Mouse (Mus musculus): ENCODE measurements around the gene Gm9837. TPM values are rescaled to one million over a fixed set of nuclear protein-coding genes. Genes with fewer than 3 reads are reported as not detected.

Gene Gm9837
- total and polyA plus RNA-seq, 2 experiments, result not detected

DNA sequence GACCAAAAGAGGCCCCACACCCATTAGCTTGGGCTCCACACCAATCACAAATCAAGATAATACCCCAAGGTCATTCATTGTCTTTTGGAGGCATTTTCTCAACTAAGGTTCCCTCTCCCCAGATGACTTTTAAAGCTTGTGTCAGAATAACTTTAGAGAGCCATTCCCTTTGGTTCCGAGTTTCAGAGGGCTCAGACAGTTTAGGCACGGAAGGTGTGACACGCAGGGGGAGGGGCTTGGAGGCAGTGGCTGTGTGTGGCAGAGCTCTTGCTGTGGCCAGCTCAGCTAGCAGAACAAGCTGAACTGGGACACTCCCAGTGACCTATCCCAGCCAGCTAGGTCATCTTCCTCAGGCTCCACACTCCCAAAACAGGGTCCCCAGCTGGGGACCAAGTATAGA is 38.3 kb upstream of the Gm9837 start:
- Histone ChIP-seq H3K27me3 (ENCODE audit: control insufficient read depth, insufficient read depth, low read length) (no peaks in the 10 kb centered on the region), H3K27ac (replicated peaks; ENCODE audit: insufficient read depth, low read depth, low read length) (no peak overlapping the region), H3K4me3 (ENCODE audit: insufficient read depth, low read depth, low read length) (no peak overlapping the region), H3K4me1 (ENCODE audit: control insufficient read depth, insufficient read depth, low read length) (no peaks in the 10 kb centered on the region), H3K79me2 (ENCODE audit: control insufficient read depth, insufficient read depth, low read length) (no peaks in the 10 kb centered on the region), H3K36me3 (ENCODE audit: control insufficient read depth, insufficient read depth, low read length) (no peaks in the 10 kb centered on the region), H3K9ac (ENCODE audit: low read depth, low read length) (no peak overlapping the region)
- 71% methylated on average over 3 of the region's 3 CpGs for WGBS
- no peak for TF ChIP-seq CTCF (IDR thresholded peaks at IDR 0.05; ENCODE audit: low read depth, low read length)
- TF ChIP-seq POLR2A (IDR thresholded peaks at IDR 0.05; ENCODE audit: extremely low read depth, insufficient read depth, low read length), result no peak
- DNase-seq (ENCODE audit: extremely low read depth, low read depth, low spot score), result no peak

DNA sequence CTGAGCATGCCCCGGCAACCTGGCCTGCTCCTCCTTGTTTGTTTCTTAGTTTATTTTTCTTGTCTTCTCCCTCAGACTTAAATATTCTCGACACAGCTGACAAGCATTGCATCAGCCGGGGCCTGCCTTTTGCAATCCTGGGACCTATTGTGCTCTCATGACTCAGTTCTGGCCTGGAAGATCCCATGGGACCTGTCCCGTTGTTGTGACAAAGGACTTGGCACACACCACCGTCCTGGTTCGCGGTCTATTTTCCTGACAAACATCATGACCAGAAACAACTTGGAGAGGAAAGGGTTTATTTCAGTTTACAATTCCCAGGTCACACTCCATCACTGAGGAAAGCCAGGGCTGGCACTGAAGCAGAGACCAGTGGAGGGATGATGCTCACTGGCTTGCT is 37.9 kb upstream of the Gm9837 start:
- no peaks in the 10 kb centered on the region for H3K79me2 ChIP-seq (ENCODE audit: control insufficient read depth, insufficient read depth, low read length)
- no peak for TF ChIP-seq POLR2A (IDR thresholded peaks at IDR 0.05; ENCODE audit: extremely low read depth, insufficient read depth, low read length)
- TF ChIP-seq CTCF (IDR thresholded peaks at IDR 0.05; ENCODE audit: low read depth, low read length), result no peak
- DNase-seq (ENCODE audit: extremely low read depth, low read depth, low spot score), result no peak
- no peak overlapping the region for H3K9ac ChIP-seq (ENCODE audit: low read depth, low read length)
- WGBS, result 47% methylated on average over 7 of the region's 7 CpGs
- H3K27ac ChIP-seq (replicated peaks; ENCODE audit: insufficient read depth, low read depth, low read length), result no peak overlapping the region
- H3K36me3 ChIP-seq (ENCODE audit: control insufficient read depth, insufficient read depth, low read length), result no peaks in the 10 kb centered on the region
- H3K4me3 ChIP-seq (ENCODE audit: insufficient read depth, low read depth, low read length), result no peak overlapping the region
- H3K4me1 ChIP-seq (ENCODE audit: control insufficient read depth, insufficient read depth, low read length), result no peaks in the 10 kb centered on the region
- no peaks in the 10 kb centered on the region for H3K27me3 ChIP-seq (ENCODE audit: control insufficient read depth, insufficient read depth, low read length)

DNA sequence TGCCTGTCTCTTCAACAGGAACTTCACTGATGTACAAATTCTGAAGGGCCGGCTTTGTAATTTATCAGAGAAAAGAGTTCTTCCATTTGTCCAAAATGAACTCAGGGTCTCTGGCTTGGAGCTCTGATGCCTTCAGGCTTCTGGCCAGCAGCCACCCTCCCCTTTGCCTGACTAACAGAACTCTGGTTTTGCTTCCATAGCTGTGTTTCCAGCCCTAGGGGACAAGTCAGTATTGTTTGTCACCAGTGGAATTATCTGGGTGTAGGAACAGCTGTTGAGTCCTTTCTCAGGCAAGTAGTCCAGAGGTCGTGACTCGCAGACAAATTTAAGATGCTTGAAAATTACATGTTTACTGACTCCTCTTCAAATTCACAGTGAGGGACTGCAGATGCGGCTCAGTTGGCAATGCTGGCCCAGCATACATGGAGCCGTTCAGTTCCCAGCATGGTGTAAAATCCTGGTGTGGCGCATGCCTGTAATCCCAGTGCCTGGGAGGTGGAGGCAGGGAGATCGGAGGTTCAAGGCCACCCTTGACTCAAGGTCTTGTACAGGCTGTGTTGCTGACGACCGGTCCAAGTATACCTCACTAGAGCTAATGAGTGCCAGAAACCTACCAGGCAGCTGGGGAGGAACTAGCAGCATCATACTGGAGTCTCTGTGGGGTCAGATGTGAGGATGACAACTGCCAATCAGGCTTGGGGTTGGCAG is 37.0 kb upstream of the Gm9837 start:
- no peak overlapping the region for H3K4me3 ChIP-seq (ENCODE audit: insufficient read depth, low read depth, low read length)
- TF ChIP-seq POLR2A (IDR thresholded peaks at IDR 0.05; ENCODE audit: extremely low read depth, insufficient read depth, low read length), result no peak
- no peak for TF ChIP-seq CTCF (IDR thresholded peaks at IDR 0.05; ENCODE audit: low read depth, low read length)
- WGBS, result 90% methylated on average over 9 of the region's 9 CpGs
- no peaks in the 10 kb centered on the region for H3K4me1 ChIP-seq (ENCODE audit: control insufficient read depth, insufficient read depth, low read length)
- no peaks in the 10 kb centered on the region for H3K36me3 ChIP-seq (ENCODE audit: control insufficient read depth, insufficient read depth, low read length)
- no peaks in the 10 kb centered on the region for H3K79me2 ChIP-seq (ENCODE audit: control insufficient read depth, insufficient read depth, low read length)
- H3K9ac ChIP-seq (ENCODE audit: low read depth, low read length), result no peak overlapping the region
- H3K27ac ChIP-seq (replicated peaks; ENCODE audit: insufficient read depth, low read depth, low read length), result no peak overlapping the region
- H3K27me3 ChIP-seq (ENCODE audit: control insufficient read depth, insufficient read depth, low read length), result no peaks in the 10 kb centered on the region
- DNase-seq (ENCODE audit: extremely low read depth, low read depth, low spot score), result peak; percentile 12

DNA sequence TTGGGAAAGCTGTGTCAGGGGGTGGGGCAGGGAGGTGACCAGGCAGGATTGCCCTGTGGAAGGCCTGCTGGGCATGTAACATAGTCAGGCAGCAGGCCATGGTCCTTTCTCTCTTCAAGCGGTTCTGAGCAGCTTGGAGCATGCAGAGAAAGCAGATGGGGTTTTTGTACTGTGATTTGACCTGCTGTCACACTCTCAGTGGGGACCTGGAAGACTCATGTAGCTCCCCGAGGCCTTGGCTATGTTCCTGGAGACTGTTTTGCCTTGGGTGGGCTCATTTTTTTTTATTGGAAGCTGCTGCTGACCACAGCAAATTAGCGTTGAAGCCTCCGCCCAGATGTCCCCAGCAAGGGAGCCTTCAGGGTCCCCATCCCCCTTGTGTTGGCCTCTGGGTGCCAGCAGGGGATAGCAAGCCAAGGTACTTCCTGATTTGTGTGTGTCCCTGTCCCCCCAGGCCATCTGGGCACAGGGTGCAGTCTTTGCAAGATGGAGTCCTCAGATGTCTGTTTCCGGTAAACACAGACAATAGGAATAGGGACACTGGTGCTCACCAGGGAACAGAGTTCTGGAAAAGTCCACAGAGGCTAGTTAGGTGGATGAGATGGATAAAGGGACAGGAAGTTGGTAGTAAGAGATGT is 34.9 kb upstream of the Gm9837 start:
- Histone ChIP-seq H3K79me2 (ENCODE audit: control insufficient read depth, insufficient read depth, low read length) (no peaks in the 10 kb centered on the region), H3K36me3 (ENCODE audit: control insufficient read depth, insufficient read depth, low read length) (no peaks in the 10 kb centered on the region), H3K4me3 (ENCODE audit: insufficient read depth, low read depth, low read length) (no peak overlapping the region), H3K4me1 (ENCODE audit: control insufficient read depth, insufficient read depth, low read length) (no peaks in the 10 kb centered on the region), H3K9ac (ENCODE audit: low read depth, low read length) (no peak overlapping the region), H3K27ac (replicated peaks; ENCODE audit: insufficient read depth, low read depth, low read length) (no peak overlapping the region), H3K27me3 (ENCODE audit: control insufficient read depth, insufficient read depth, low read length) (no peaks in the 10 kb centered on the region)
- no peak for DNase-seq (ENCODE audit: extremely low read depth, low read depth, low spot score)
- 94% methylated on average over 5 of the region's 5 CpGs for WGBS
- TF ChIP-seq POLR2A (IDR thresholded peaks at IDR 0.05; ENCODE audit: extremely low read depth, insufficient read depth, low read length) (no peak), CTCF (IDR thresholded peaks at IDR 0.05; ENCODE audit: low read depth, low read length) (no peak)

DNA sequence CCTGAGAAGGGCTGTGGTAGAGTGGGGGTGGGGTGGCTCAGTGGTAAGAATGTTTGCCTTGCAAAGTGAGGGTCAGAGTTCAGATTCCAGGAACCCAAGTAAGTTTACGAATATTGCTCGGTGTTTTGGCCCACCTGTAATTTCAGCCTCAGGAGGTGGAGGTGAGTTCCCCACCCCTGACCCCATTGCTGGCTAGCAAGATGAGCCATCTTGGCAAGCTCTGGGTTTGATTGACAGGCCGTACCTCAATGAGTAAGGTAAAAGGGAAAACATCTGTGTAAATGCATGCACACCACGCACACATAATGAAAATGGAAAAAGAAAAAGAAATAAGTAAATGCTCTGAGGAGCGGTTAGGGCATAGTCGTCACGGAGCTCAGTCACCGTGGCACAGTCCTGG is 34.1 kb upstream of the Gm9837 start:
- no peak overlapping the region for H3K27ac ChIP-seq (replicated peaks; ENCODE audit: insufficient read depth, low read depth, low read length)
- WGBS, result 89% methylated on average over 8 of the region's 8 CpGs

DNA sequence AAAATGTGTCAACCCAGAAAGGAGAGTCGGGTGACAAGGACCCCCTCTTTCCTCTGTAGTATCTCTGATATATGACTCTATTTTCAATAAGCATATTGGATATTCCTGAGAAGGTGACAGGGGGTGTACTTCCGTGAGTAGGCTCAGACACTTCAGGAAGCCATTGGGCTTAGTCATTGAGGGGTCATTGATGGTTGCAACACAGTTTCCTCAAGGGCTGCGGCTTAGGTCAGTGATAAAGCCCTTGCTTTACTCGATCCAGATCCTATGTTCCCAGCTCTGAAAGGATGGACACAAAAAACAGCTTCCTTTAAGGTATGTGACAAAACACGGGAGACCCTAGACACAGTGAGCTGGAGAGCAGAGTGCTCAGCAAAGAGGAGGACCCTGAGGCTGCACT is 33.5 kb upstream of the Gm9837 start:
- Histone ChIP-seq H3K9ac (ENCODE audit: low read depth, low read length) (no peak overlapping the region), H3K79me2 (ENCODE audit: control insufficient read depth, insufficient read depth, low read length) (no peaks in the 10 kb centered on the region), H3K27ac (replicated peaks; ENCODE audit: insufficient read depth, low read depth, low read length) (no peak overlapping the region), H3K4me1 (ENCODE audit: control insufficient read depth, insufficient read depth, low read length) (no peaks in the 10 kb centered on the region), H3K27me3 (ENCODE audit: control insufficient read depth, insufficient read depth, low read length) (no peaks in the 10 kb centered on the region), H3K36me3 (ENCODE audit: control insufficient read depth, insufficient read depth, low read length) (no peaks in the 10 kb centered on the region), H3K4me3 (ENCODE audit: insufficient read depth, low read depth, low read length) (no peak overlapping the region)
- DNase-seq (ENCODE audit: extremely low read depth, low read depth, low spot score), result no peak
- TF ChIP-seq POLR2A (IDR thresholded peaks at IDR 0.05; ENCODE audit: extremely low read depth, insufficient read depth, low read length) (no peak), CTCF (IDR thresholded peaks at IDR 0.05; ENCODE audit: low read depth, low read length) (no peak)
- WGBS, result 72% methylated on average over 5 of the region's 5 CpGs

More for the DNA sequence above, 34.1 kb upstream of the Gm9837 start:
- no peaks in the 10 kb centered on the region for H3K36me3 ChIP-seq (ENCODE audit: control insufficient read depth, insufficient read depth, low read length)
- H3K79me2 ChIP-seq (ENCODE audit: control insufficient read depth, insufficient read depth, low read length), result no peaks in the 10 kb centered on the region
- TF ChIP-seq CTCF (IDR thresholded peaks at IDR 0.05; ENCODE audit: low read depth, low read length), result no peak
- TF ChIP-seq POLR2A (IDR thresholded peaks at IDR 0.05; ENCODE audit: extremely low read depth, insufficient read depth, low read length), result no peak
- no peak overlapping the region for H3K9ac ChIP-seq (ENCODE audit: low read depth, low read length)
- no peak for DNase-seq (ENCODE audit: extremely low read depth, low read depth, low spot score)
- no peaks in the 10 kb centered on the region for H3K4me1 ChIP-seq (ENCODE audit: control insufficient read depth, insufficient read depth, low read length)
- no peaks in the 10 kb centered on the region for H3K27me3 ChIP-seq (ENCODE audit: control insufficient read depth, insufficient read depth, low read length)
- no peak overlapping the region for H3K4me3 ChIP-seq (ENCODE audit: insufficient read depth, low read depth, low read length)

Data from liver, adult 2 months (tissue).